Mouse (Mus musculus) CD8-positive naive resting alpha-beta T cell, adult 2 months (primary cell): ENCODE results near the gene Zfp61.

Source experiments
- DNase-seq, 2 experiments: peaks; one replicate each; pipeline ENCODE4 v3.0.0; 2022; ENCODE audit warnings: low read depth in 2 of 2, low spot score in 2 of 2

The Zfp61 gene

GRCm38 (mm10) chr7:24268176-24269155 is 32.6 kb downstream of the Zfp61 start:
- peak in 1 of 2 experiments; percentile 2 for DNase-seq

DNA sequence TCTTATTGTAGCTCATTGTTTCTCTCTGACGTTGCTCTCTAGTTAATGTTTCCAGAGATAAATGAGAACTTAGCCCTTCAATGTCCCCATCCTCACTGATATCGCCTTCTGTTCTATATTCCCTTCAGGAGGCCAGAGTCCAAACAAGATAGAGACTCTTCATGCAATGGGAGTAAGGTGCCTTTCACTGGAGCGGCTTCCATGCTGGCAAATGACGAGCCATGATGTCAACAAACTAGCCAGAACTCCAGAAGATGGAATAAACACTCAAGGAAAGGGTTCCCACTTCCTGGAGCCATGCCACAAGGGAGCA is 41.1 kb downstream of the Zfp61 start:
- DNase-seq, result no peak

- no peak for DNase-seq
These were observed 41.6 kb downstream of the Zfp61 start for GRCm38 (mm10) chr7:24259306-24259999.

DNA sequence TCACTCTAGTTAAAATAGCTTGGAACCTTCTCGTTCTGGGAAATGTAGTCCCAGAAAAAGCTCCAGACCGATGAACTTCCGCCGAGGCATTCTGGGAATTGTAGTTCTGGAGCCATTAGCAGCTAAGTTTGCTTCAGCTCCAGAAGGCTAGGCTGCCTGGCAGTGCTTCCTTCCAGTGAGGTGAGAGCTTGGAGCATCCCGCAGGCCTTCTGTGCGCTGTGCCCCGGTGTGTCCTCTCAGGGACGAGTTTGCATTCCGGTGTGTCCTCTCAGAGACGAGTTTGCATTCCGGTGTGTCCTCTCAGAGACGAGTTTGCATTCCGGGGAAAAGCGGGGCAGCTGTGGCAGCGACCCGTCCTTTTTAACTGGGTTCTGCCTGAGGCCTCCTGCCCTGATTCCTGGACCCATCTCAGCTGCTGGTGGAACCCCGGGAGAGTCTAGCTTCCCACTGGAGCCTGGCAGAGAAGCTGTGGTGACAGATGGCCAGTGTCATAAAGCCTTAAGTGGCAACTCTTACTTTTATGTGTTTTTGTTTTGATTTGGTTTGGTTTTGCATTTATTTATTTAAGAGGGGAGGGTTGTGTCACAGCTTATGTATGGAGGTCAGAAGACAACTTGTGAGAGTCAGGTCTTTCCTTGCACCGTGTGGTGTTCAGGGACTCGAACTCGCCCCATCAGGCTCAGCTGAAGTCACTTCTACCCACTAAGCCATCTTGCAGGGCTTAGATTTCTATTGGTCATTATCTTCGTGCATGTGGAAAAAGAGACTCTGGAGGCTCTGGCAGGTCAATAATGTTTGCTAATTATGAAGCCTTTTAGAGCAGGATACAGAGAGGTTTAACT is 46.2 kb downstream of the Zfp61 start, which contains the start of gene Zfp108:
Gene Zfp108 (plus strand): TSS at position 162 of the 842 bp plus-strand sequence.
- DNase-seq, result peak in 1 of 2 experiments; percentile 9

DNA sequence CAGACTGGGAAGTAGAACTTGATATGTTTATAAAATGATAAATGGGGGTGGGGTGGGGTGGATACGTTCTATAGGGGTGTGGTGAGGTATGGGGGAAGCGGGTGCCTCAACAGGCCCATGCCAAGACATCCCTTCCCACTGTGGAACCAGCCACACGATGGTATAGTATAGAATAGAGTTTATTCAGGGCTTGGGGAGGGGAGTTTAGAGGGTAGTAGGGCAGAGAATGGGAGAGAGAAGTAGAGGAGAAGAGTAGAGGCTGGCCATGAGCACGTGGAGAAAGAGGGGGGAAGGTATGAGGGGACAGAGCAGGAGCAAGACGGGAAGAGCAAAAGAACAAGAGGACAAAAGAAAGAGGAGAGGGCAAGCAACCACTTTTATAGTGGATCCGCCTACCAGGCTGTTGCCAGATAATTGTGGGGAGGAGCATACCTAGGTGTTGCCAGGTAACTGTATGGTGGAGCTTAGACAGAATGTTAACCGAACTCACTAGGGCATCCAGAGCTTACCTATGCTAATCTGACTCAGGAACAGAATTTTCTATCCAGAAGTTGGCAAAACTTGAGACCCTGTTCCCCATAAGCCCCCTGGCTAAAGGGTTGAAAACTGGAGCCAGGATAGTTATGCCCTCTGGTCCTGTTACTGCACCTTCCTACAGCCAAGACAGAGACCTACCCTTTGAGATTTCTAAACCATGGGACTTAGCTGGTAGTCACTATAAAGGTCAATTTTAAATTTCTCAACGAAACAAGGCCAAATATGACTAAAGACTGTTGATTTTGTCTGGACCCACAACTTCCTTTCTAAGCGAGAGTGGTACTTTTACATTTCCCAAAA is 47.0 kb downstream of the Zfp61 start:
- no peak for DNase-seq
